Mouse (Mus musculus) ovary, postnatal 36 days (tissue): Measurements from ENCODE around the gene Cdc42ep1.

ENCODE experiments used
- DNase-seq: peaks from one replicate; pipeline ENCODE4 v3.0.0; 2022; ENCODE audit warnings: low spot score, mixed read lengths

The Cdc42ep1 gene

GRCm38 (mm10) chr15:78842371-78843163 lies at the start of gene Cdc42ep1:
Gene Cdc42ep1, plus strand, starts transcription at chr15:78842624.
- DNase-seq, result peak; percentile 80

GRCm38 (mm10) chr15:78796196-78797059 lies 46.0 kb upstream of the Cdc42ep1 start:
- no peak for DNase-seq

- DNase-seq, result no peak
Measured at GRCm38 (mm10) chr15:78797060-78797329, 45.4 kb upstream of the Cdc42ep1 start.

- DNase-seq, result no peak
Measured at GRCm38 (mm10) chr15:78799029-78799428, 43.4 kb upstream of the Cdc42ep1 start.

- no peak for DNase-seq
Measured at GRCm38 (mm10) chr15:78801571-78801970, 40.9 kb upstream of the Cdc42ep1 start.

- no peak for DNase-seq
Measured at GRCm38 (mm10) chr15:78801971-78802741, 40.3 kb upstream of the Cdc42ep1 start.

- DNase-seq, result peak; percentile 61
Measured at GRCm38 (mm10) chr15:78802776-78803391, 39.5 kb upstream of the Cdc42ep1 start, which contains the start of gene Card10. Gene Card10, minus strand, starts transcription at chr15:78803042.

GRCm38 (mm10) chr15:78803499-78803900 lies 38.9 kb upstream of the Cdc42ep1 start:
- peak; percentile 48 for DNase-seq

GRCm38 (mm10) chr15:78804326-78804725 lies 38.1 kb upstream of the Cdc42ep1 start:
- no peak for DNase-seq

GRCm38 (mm10) chr15:78805351-78805750 lies 37.1 kb upstream of the Cdc42ep1 start:
- no peak for DNase-seq

GRCm38 (mm10) chr15:78806614-78807013 lies 35.8 kb upstream of the Cdc42ep1 start:
- DNase-seq, result no peak

- no peak for DNase-seq
Measured at GRCm38 (mm10) chr15:78807141-78807540, 35.3 kb upstream of the Cdc42ep1 start.

GRCm38 (mm10) chr15:78808980-78809379 lies 33.4 kb upstream of the Cdc42ep1 start:
- no peak for DNase-seq

- DNase-seq, result no peak
Measured at GRCm38 (mm10) chr15:78809739-78810138, 32.7 kb upstream of the Cdc42ep1 start.

GRCm38 (mm10) chr15:78810146-78810545 lies 32.3 kb upstream of the Cdc42ep1 start:
- DNase-seq, result no peak

GRCm38 (mm10) chr15:78813603-78814002 lies 28.8 kb upstream of the Cdc42ep1 start:
- DNase-seq, result no peak

GRCm38 (mm10) chr15:78815314-78816073 lies 26.9 kb upstream of the Cdc42ep1 start:
- no peak for DNase-seq

GRCm38 (mm10) chr15:78816074-78816391 lies 26.4 kb upstream of the Cdc42ep1 start:
- DNase-seq, result no peak

- peak; percentile 67 for DNase-seq
Measured at GRCm38 (mm10) chr15:78826213-78827204, 15.9 kb upstream of the Cdc42ep1 start.

GRCm38 (mm10) chr15:78828315-78828714 lies 14.1 kb upstream of the Cdc42ep1 start:
- DNase-seq, result no peak
